Mouse (Mus musculus): ENCODE results near the gene Ddc.

The Ddc gene

GRCm38 (mm10) chr11:11823980-11824911, 73.7 kb downstream of the Ddc start:
- DNase-seq (ENCODE audit: low spot score) = no peak

GRCm38 (mm10) chr11:11822181-11823095, 75.5 kb downstream of the Ddc start:
- no peak for DNase-seq (ENCODE audit: low spot score)

GRCm38 (mm10) chr11:11821387-11821975, 76.5 kb downstream of the Ddc start:
- DNase-seq (ENCODE audit: low spot score) = no peak

GRCm38 (mm10) chr11:11820737-11821136, 77.2 kb downstream of the Ddc start:
- no peak for DNase-seq (ENCODE audit: low spot score)

GRCm38 (mm10) chr11:11820251-11820650, 77.7 kb downstream of the Ddc start:
- DNase-seq (ENCODE audit: low spot score) = peak; percentile 96

- DNase-seq (ENCODE audit: low spot score) = no peak
These were observed 78.7 kb downstream of the Ddc start for GRCm38 (mm10) chr11:11819206-11819605.

GRCm38 (mm10) chr11:11818797-11819196, 79.1 kb downstream of the Ddc start:
- DNase-seq (ENCODE audit: low spot score) = no peak

GRCm38 (mm10) chr11:11815737-11816136, 82.2 kb downstream of the Ddc start:
- no peak for DNase-seq (ENCODE audit: low spot score)

- DNase-seq (ENCODE audit: low spot score) = peak; percentile 89
These were observed 86.0 kb downstream of the Ddc start for GRCm38 (mm10) chr11:11811906-11812480.

- DNase-seq (ENCODE audit: low spot score) = no peak
These were observed 88.4 kb downstream of the Ddc start for GRCm38 (mm10) chr11:11809404-11810175.

- peak; percentile 100 for DNase-seq (ENCODE audit: low spot score)
These were observed 89.0 kb downstream of the Ddc start, which contains the start of gene Fignl1 for GRCm38 (mm10) chr11:11808820-11809403. Fignl1 (minus strand) TSS chr11:11808962.

GRCm38 (mm10) chr11:11808035-11808819, 89.7 kb downstream of the Ddc start:
- peak; percentile 26 for DNase-seq (ENCODE audit: low spot score)

GRCm38 (mm10) chr11:11805951-11806350, 92.0 kb downstream of the Ddc start:
- DNase-seq (ENCODE audit: low spot score) = no peak

GRCm38 (mm10) chr11:11804421-11804820, 93.5 kb downstream of the Ddc start:
- DNase-seq (ENCODE audit: low spot score) = no peak

- no peak for DNase-seq (ENCODE audit: low spot score)
These were observed 96.9 kb downstream of the Ddc start for GRCm38 (mm10) chr11:11801067-11801466.

GRCm38 (mm10) chr11:11800304-11800703, 97.6 kb downstream of the Ddc start:
- DNase-seq (ENCODE audit: low spot score) = no peak

- DNase-seq (ENCODE audit: low spot score) = no peak
These were observed 99.3 kb downstream of the Ddc start for GRCm38 (mm10) chr11:11798690-11799089.

GRCm38 (mm10) chr11:11794626-11795025, 103.3 kb downstream of the Ddc start:
- no peak for DNase-seq (ENCODE audit: low spot score)

GRCm38 (mm10) chr11:11788521-11788974, 109.4 kb downstream of the Ddc start:
- DNase-seq (ENCODE audit: low spot score) = peak; percentile 86

GRCm38 (mm10) chr11:11785457-11785856, 112.5 kb downstream of the Ddc start:
- DNase-seq (ENCODE audit: low spot score) = no peak

Measured in MN1 (cell line).